13 mouse cellular contexts compared by ENCODE assay signal in genomic region chr11:71788209-71788608, GRCm38 (mm10).
"Had no signal": no experiment of that assay in that cellular context is flagged by ENCODE, and none has a peak within 500 bp of the region (broad histone marks: within the 10 kb centered on the region; RNA-seq: fewer than 3 reads in every experiment).

No protein-coding gene starts in this region.

- H3K4me1 ChIP-seq: hindbrain, embryonic 15.5 days; liver, embryonic 13.5 days; midbrain, embryonic 12.5 days; neural tube, embryonic 13.5 days had no signal

- H3K27me3 ChIP-seq: hindbrain, embryonic 15.5 days; liver, embryonic 13.5 days; midbrain, embryonic 12.5 days; neural tube, embryonic 13.5 days had no signal

- H3K9ac ChIP-seq: hindbrain, embryonic 15.5 days; liver, embryonic 13.5 days; midbrain, embryonic 12.5 days; neural tube, embryonic 13.5 days had no signal

- ATAC-seq: midbrain, embryonic 16.5 days had no signal

- H3K36me3 ChIP-seq: liver, embryonic 13.5 days had no signal

- H3K9me3 ChIP-seq: hindbrain, embryonic 15.5 days; liver, embryonic 13.5 days; midbrain, embryonic 12.5 days; neural tube, embryonic 13.5 days had no signal

- H3K4me3 ChIP-seq: hindbrain, embryonic 15.5 days; left cerebral cortex, adult 2 months; liver, embryonic 13.5 days; midbrain, embryonic 12.5 days; myocyte; neural tube, embryonic 13.5 days had no signal

- H3K27ac ChIP-seq: hindbrain, embryonic 15.5 days; left cerebral cortex, adult 2 months; liver, embryonic 13.5 days; midbrain, embryonic 12.5 days; neural tube, embryonic 13.5 days had no signal

- DNase-seq: layer of hippocampus, postnatal 36 days; liver, embryonic 13.5 days; lung, adult 2 months; lung, postnatal 14 days; lung, postnatal 4 days; thymus, adult 18-20 months; thymus, postnatal 36 days had no signal

- H3K4me2 ChIP-seq: hindbrain, embryonic 15.5 days; liver, embryonic 13.5 days; midbrain, embryonic 12.5 days; neural tube, embryonic 13.5 days had no signal
